16 mouse cellular contexts compared by ENCODE assay signal in genomic region chr16:73754302-73754701, GRCm38 (mm10).
DNase-seq lines count a peak whose midpoint lies in the region; ATAC-seq lines count a peak whose summit lies in the region.
"Had no signal": no experiment of that assay in that cellular context is flagged by ENCODE, and none has a peak within 500 bp of the region (broad histone marks: within the 10 kb centered on the region; RNA-seq: fewer than 3 reads in every experiment).

No protein-coding gene starts in this region.

- 88% methylated on average over 5 of the region's 5 CpGs for WGBS in midbrain, embryonic 11.5 days
- 92% methylated on average over 5 of the region's 5 CpGs for WGBS in midbrain, embryonic 13.5 days
- 16% methylated on average over 5 of the region's 5 CpGs for WGBS in limb, embryonic 10.5 days
- WGBS in forebrain, embryonic 14.5 days, result 90% methylated on average over 5 of the region's 5 CpGs

- no peaks in the 10 kb centered on the region for H3K4me1 ChIP-seq in midbrain, embryonic 11.5 days (ENCODE audit: control insufficient read depth, insufficient read depth, low read length)
- H3K4me1 ChIP-seq in midbrain, embryonic 13.5 days (replicated peaks), result no peaks in the 10 kb centered on the region
- peaks cover 16% of the 10 kb centered on the region for H3K4me1 ChIP-seq in limb, embryonic 10.5 days
- no peaks in the 10 kb centered on the region for H3K4me1 ChIP-seq in forebrain, embryonic 14.5 days (ENCODE audit: control insufficient read depth, insufficient read depth, low read length)
- H3K4me1 ChIP-seq: embryonic facial prominence, embryonic 15.5 days had no signal

- no peaks in the 10 kb centered on the region for H3K27me3 ChIP-seq in midbrain, embryonic 11.5 days (ENCODE audit: control insufficient read depth, insufficient read depth, low read length)
- H3K27me3 ChIP-seq in midbrain, embryonic 13.5 days, result no peaks in the 10 kb centered on the region
- H3K27me3 ChIP-seq in limb, embryonic 10.5 days (ENCODE audit: low read depth, poor library complexity, severe bottlenecking), result no peaks in the 10 kb centered on the region
- H3K27me3 ChIP-seq in forebrain, embryonic 14.5 days (replicated peaks; ENCODE audit: control insufficient read depth, insufficient read depth, low read length), result no peaks in the 10 kb centered on the region
- H3K27me3 ChIP-seq: embryonic facial prominence, embryonic 15.5 days; hindbrain, embryonic 15.5 days had no signal

- DNase-seq in frontal cortex, postnatal 14 days (ENCODE audit: low spot score in 2 of 2), result no peak
- peak; percentile 19 for DNase-seq in midbrain, embryonic 11.5 days (ENCODE audit: low spot score, missing footprints)
- peak; percentile 34 for DNase-seq in limb, embryonic 10.5 days (ENCODE audit: low spot score)
- no peak for DNase-seq in forebrain, embryonic 14.5 days (ENCODE audit: low spot score)
- no peak for DNase-seq in left cerebral cortex, adult 18-20 months (ENCODE audit: low spot score in 2 of 2)
- DNase-seq: cerebellum, adult 9-10 months; forebrain, postnatal 0 days; heart, adult 2 months; kidney, adult 9 months; lung, adult 18-20 months; right cerebral cortex, adult 18-20 months had no signal

- no peaks in the 10 kb centered on the region for H3K9me3 ChIP-seq in midbrain, embryonic 11.5 days (ENCODE audit: control insufficient read depth, low read length)
- H3K9me3 ChIP-seq in midbrain, embryonic 13.5 days, result no peaks in the 10 kb centered on the region
- H3K9me3 ChIP-seq in limb, embryonic 10.5 days (replicated peaks), result no peaks in the 10 kb centered on the region
- H3K9me3 ChIP-seq in forebrain, embryonic 14.5 days (replicated peaks; ENCODE audit: control insufficient read depth, low read length), result no peaks in the 10 kb centered on the region
- H3K9me3 ChIP-seq: embryonic facial prominence, embryonic 15.5 days; G1E; hindbrain, embryonic 15.5 days had no signal

- no peaks in the 10 kb centered on the region for H3K36me3 ChIP-seq in midbrain, embryonic 11.5 days (ENCODE audit: control insufficient read depth, insufficient read depth, low read length)
- no peaks in the 10 kb centered on the region for H3K36me3 ChIP-seq in midbrain, embryonic 13.5 days
- no peaks in the 10 kb centered on the region for H3K36me3 ChIP-seq in limb, embryonic 10.5 days
- H3K36me3 ChIP-seq in forebrain, embryonic 14.5 days (ENCODE audit: control insufficient read depth, insufficient read depth, low read length), result no peaks in the 10 kb centered on the region
- H3K36me3 ChIP-seq: embryonic facial prominence, embryonic 15.5 days; G1E; hindbrain, embryonic 15.5 days had no signal

- no peak overlapping the region for H3K4me2 ChIP-seq in midbrain, embryonic 11.5 days
- H3K4me2 ChIP-seq in midbrain, embryonic 13.5 days (replicated peaks), result no peak overlapping the region
- no peak overlapping the region for H3K4me2 ChIP-seq in forebrain, embryonic 14.5 days (ENCODE audit: low read length)
- H3K4me2 ChIP-seq: embryonic facial prominence, embryonic 15.5 days; hindbrain, embryonic 15.5 days had no signal

- no peak overlapping the region for H3K9ac ChIP-seq in midbrain, embryonic 11.5 days (ENCODE audit: low read length)
- no peak overlapping the region for H3K9ac ChIP-seq in midbrain, embryonic 13.5 days (replicated peaks)
- H3K9ac ChIP-seq in forebrain, embryonic 14.5 days (ENCODE audit: low read length), result no peak overlapping the region
- H3K9ac ChIP-seq: embryonic facial prominence, embryonic 15.5 days; forebrain, postnatal 0 days; hindbrain, embryonic 15.5 days had no signal

- ATAC-seq in frontal cortex, adult (ENCODE audit: low TSS enrichment), result peak; percentile 94
- no peak for ATAC-seq in midbrain, embryonic 11.5 days (ENCODE audit: low FRiP score)
- no peak for ATAC-seq in midbrain, embryonic 13.5 days
- no peak for ATAC-seq in forebrain, embryonic 14.5 days
- ATAC-seq: forebrain, postnatal 0 days had no signal

- H3K27ac ChIP-seq in midbrain, embryonic 11.5 days (ENCODE audit: low read depth, low read length), result no peak overlapping the region
- H3K27ac ChIP-seq in midbrain, embryonic 13.5 days, result no peak overlapping the region
- no peak overlapping the region for H3K27ac ChIP-seq in limb, embryonic 10.5 days
- no peak overlapping the region for H3K27ac ChIP-seq in forebrain, embryonic 14.5 days (ENCODE audit: low read depth, low read length)
- H3K27ac ChIP-seq: embryonic facial prominence, embryonic 15.5 days; heart, adult 2 months; hindbrain, embryonic 15.5 days had no signal

- H3K4me3 ChIP-seq in midbrain, embryonic 11.5 days (ENCODE audit: low read depth, low read length), result no peak overlapping the region
- H3K4me3 ChIP-seq in midbrain, embryonic 13.5 days (replicated peaks), result no peak overlapping the region
- H3K4me3 ChIP-seq in limb, embryonic 10.5 days, result no peak overlapping the region
- no peak overlapping the region for H3K4me3 ChIP-seq in forebrain, embryonic 14.5 days (ENCODE audit: low read depth, low read length)
- H3K4me3 ChIP-seq: embryonic facial prominence, embryonic 15.5 days; heart, adult 2 months; hindbrain, embryonic 15.5 days had no signal

Comparison
In these comparisons a context has a peak if more than half of its experiments do, and no peak if none do; other contexts are left out.
1. DNase-seq: peak in midbrain, embryonic 11.5 days (single experiment) and limb, embryonic 10.5 days (single experiment); none in frontal cortex, postnatal 14 days (0 of 2), forebrain, embryonic 14.5 days (single experiment) and left cerebral cortex, adult 18-20 months (0 of 2).